Mouse (Mus musculus): ENCODE measurements around the gene Slc12a6.

The Slc12a6 gene

GRCm38 (mm10) chr2:112265448-112266241, at the start of gene Slc12a6:
Slc12a6 (plus strand) TSS chr2:112265825.
- peak; percentile 91 for DNase-seq

- no peak for DNase-seq
These were observed 49.6 kb upstream of the Slc12a6 start for GRCm38 (mm10) chr2:112215977-112216376.

- DNase-seq, result no peak
These were observed 48.0 kb upstream of the Slc12a6 start for GRCm38 (mm10) chr2:112217614-112218013.

GRCm38 (mm10) chr2:112220880-112221279, 44.7 kb upstream of the Slc12a6 start:
- no peak for DNase-seq

GRCm38 (mm10) chr2:112222607-112223006, 43.0 kb upstream of the Slc12a6 start:
- DNase-seq, result no peak

GRCm38 (mm10) chr2:112224356-112224755, 41.3 kb upstream of the Slc12a6 start:
- DNase-seq, result no peak

GRCm38 (mm10) chr2:112232623-112233022, 33.0 kb upstream of the Slc12a6 start:
- no peak for DNase-seq

GRCm38 (mm10) chr2:112236620-112237019, 29.0 kb upstream of the Slc12a6 start:
- no peak for DNase-seq

- no peak for DNase-seq
These were observed 27.6 kb upstream of the Slc12a6 start for GRCm38 (mm10) chr2:112238006-112238405.

- DNase-seq, result peak; percentile 89
These were observed 26.3 kb upstream of the Slc12a6 start, which contains the start of gene Lpcat4 for GRCm38 (mm10) chr2:112239212-112239934. Lpcat4 (plus strand) TSS chr2:112239468.

GRCm38 (mm10) chr2:112239935-112240721, 25.5 kb upstream of the Slc12a6 start:
- DNase-seq, result peak; percentile 42

GRCm38 (mm10) chr2:112241787-112242186, 23.8 kb upstream of the Slc12a6 start:
- no peak for DNase-seq

GRCm38 (mm10) chr2:112245307-112245706, 20.3 kb upstream of the Slc12a6 start:
- no peak for DNase-seq

- DNase-seq, result no peak
These were observed 19.4 kb upstream of the Slc12a6 start for GRCm38 (mm10) chr2:112246193-112246592.

GRCm38 (mm10) chr2:112247323-112247722, 18.3 kb upstream of the Slc12a6 start:
- no peak for DNase-seq

- DNase-seq, result peak; percentile 32
These were observed 15.7 kb upstream of the Slc12a6 start for GRCm38 (mm10) chr2:112249780-112250453.

- DNase-seq, result no peak
These were observed 10.7 kb upstream of the Slc12a6 start for GRCm38 (mm10) chr2:112254675-112255515.

- DNase-seq, result no peak
These were observed 6.2 kb upstream of the Slc12a6 start, which contains the start of gene Nutm1 for GRCm38 (mm10) chr2:112259241-112259962. Nutm1 (minus strand) TSS chr2:112259291.

- DNase-seq, result peak; percentile 85
These were observed 3.6 kb upstream of the Slc12a6 start, which contains the start of gene Nop10 for GRCm38 (mm10) chr2:112261748-112262653. Nop10 (plus strand) TSS chr2:112261926.

All from right cerebral cortex, postnatal 25 days (tissue).